Mouse (Mus musculus) lung, adult 2 months (tissue): ENCODE results near the gene Acot1.
A peak's percentile ranks its signal among the peaks of the same experiment; 100 is the strongest.

Experiments
- CTCF ChIP-seq: fragments of 200-500 bp; IDR thresholded peaks from 2 replicates; pipeline ENCODE4 v1.5.1; 2011; ENCODE audit warnings: mild to moderate bottlenecking, low read length, control low read depth; ENCODE audit not compliant: insufficient read depth
- POLR2A ChIP-seq: fragments of 200-500 bp; IDR thresholded peaks from 2 replicates; pipeline ENCODE4 v1.6.1; 2011; ENCODE audit warnings: low read depth, mild to moderate bottlenecking, control low read depth, low read length, borderline replicate concordance; ENCODE audit errors: extremely low read depth

DNA sequence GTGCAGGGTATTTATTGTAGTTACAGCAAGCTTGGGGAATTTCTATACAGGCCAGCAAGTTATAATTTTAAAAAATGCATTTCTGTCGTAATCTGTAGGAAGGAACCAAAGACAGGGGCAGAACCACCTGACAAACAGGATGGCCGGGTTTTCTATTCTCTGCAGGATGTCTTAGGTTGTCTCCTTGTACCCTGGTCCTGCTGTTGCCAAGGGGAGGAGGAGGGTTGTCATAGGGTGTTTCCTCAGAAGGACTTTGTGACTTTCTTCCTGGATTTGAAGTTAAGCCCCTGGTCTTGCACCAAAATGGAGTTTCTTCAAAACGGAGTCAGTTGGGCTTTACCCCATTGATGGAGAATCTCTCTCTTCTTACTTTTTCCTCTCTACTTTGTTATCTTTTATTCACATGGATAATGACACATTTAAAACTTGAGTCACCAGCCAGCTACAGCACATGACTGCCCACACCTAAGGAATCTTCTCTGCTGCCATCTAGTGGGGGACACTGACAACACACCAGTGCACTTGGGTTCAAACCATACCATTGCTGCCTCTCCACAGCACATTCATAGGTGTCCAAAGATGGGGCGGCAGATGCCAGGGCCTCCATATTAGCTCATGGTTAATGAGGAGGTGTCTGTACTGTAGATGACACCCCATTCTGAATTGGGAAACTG lies 21.5 kb downstream of the Acot1 start:
- TF ChIP-seq CTCF, result peak; percentile 91
- TF ChIP-seq POLR2A, result no peak
